ENCODE assay signal across 8 mouse cellular contexts in the genomic region with DNA sequence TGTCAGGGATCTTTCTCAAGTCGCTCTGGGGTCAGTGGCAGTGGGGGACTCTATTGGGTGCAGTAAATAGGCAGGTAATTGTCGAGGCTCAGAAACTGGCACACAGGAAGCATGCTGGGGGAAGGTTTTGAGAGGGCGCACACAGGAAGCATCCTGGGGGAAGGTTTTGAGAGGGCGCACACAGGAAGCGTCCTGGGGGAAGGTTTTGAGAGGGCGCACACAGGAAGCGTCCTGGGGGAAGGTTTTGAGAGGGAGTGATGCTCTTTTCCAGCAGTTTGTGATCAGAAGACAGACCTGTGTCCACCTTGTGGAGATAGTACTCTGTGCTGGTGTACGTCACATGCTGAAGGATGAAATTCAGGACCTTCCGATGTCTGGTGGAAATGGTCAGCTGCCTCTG. TPM values are rescaled to one million over a fixed set of nuclear protein-coding genes. Genes with fewer than 3 reads are reported as not detected.
DNase-seq lines count a peak whose midpoint lies in the region; ATAC-seq and TF ChIP-seq lines count a peak whose summit lies in the region.

No protein-coding gene starts in this region.

- H3K27ac ChIP-seq in liver, embryonic 11.5 days (ENCODE audit: low read depth, low read length), result no peak overlapping the region
- no peak overlapping the region for H3K27ac ChIP-seq in MEL (ENCODE audit: control insufficient read depth, low read depth, low read length)
- H3K27ac ChIP-seq in hindbrain, embryonic 10.5 days, result no peak overlapping the region

- no peak for TF ChIP-seq CTCF in MEL (IDR thresholded peaks at IDR 0.05 in 2 of 3, conservative IDR thresholded peaks at IDR 0.05 in 1 of 3; ENCODE audit: control insufficient read depth in 1 of 3, insufficient read depth in 1 of 3, low read depth in 2 of 3, low read length in 3 of 3, poor library complexity in 1 of 3, severe bottlenecking in 1 of 3)

- no peak for ATAC-seq in liver, embryonic 11.5 days (replicated peaks; ENCODE audit: low FRiP score)
- no peak for ATAC-seq in frontal cortex, adult (ENCODE audit: low TSS enrichment)

- WGBS in liver, embryonic 11.5 days, result 23% methylated on average over 9 of the region's 9 CpGs
- WGBS in hindbrain, embryonic 10.5 days, result 28% methylated on average over 9 of the region's 9 CpGs

- DNase-seq in liver, embryonic 11.5 days (ENCODE audit: low spot score), result no peak
- no peak for DNase-seq in liver
- DNase-seq in MEL (ENCODE audit: low read depth, low spot score), result peak; percentile 73
- no peak for DNase-seq in hindbrain, embryonic 10.5 days (ENCODE audit: low spot score)
- peak; percentile 10 to 33 for DNase-seq in natural killer cell, adult 2 months (ENCODE audit: low spot score in 2 of 2)
- DNase-seq in layer of hippocampus, adult 9-11 months, result no peak
- no peak for DNase-seq in left cerebral cortex, postnatal 4 days

- no peaks in the 10 kb centered on the region for H3K36me3 ChIP-seq in liver, embryonic 11.5 days (ENCODE audit: control insufficient read depth, insufficient read depth, low read length)
- no peaks in the 10 kb centered on the region for H3K36me3 ChIP-seq in MEL (ENCODE audit: control insufficient read depth in 1 of 2, insufficient read depth in 2 of 2, low read length in 2 of 2)
- no peaks in the 10 kb centered on the region for H3K36me3 ChIP-seq in hindbrain, embryonic 10.5 days

- H3K27me3 ChIP-seq in liver, embryonic 11.5 days (replicated peaks; ENCODE audit: control insufficient read depth, insufficient read depth, low read length), result no peaks in the 10 kb centered on the region; the same call in 1 of the 2 replicates
- peaks cover 1 to 2% of the 10 kb centered on the region in 2 experiments for H3K27me3 ChIP-seq in MEL (ENCODE audit: control insufficient read depth in 1 of 2, insufficient read depth in 2 of 2, low read length in 2 of 2)
- H3K27me3 ChIP-seq in hindbrain, embryonic 10.5 days (ENCODE audit: insufficient read depth, poor library complexity, severe bottlenecking), result peaks cover under 1% of the 10 kb centered on the region; the same call in 1 of the 2 replicates

- H3K4me1 ChIP-seq in liver, embryonic 11.5 days (replicated peaks; ENCODE audit: control insufficient read depth, insufficient read depth, low read length), result no peaks in the 10 kb centered on the region
- H3K4me1 ChIP-seq in MEL (ENCODE audit: control insufficient read depth in 1 of 2, insufficient read depth in 2 of 2, low read length in 2 of 2), result peaks cover 0 to 5% of the 10 kb centered on the region in 2 experiments; a peak in 1 of 4 replicates
- no peaks in the 10 kb centered on the region for H3K4me1 ChIP-seq in hindbrain, embryonic 10.5 days (replicated peaks)

- no peak; the same call in 1 of the 2 replicates for TF ChIP-seq RAD21 in MEL (IDR thresholded peaks at IDR 0.05; ENCODE audit: low read depth, low read length)

- no peaks in the 10 kb centered on the region for H3K79me2 ChIP-seq in MEL (ENCODE audit: control insufficient read depth, insufficient read depth, low read length, poor library complexity)

- peak; percentile 34 to 49; a peak in 1 of 4 replicates for TF ChIP-seq POLR2A in MEL (IDR thresholded peaks at IDR 0.05; ENCODE audit: control insufficient read depth in 1 of 2, insufficient read depth in 1 of 2, low read depth in 1 of 2, low read length in 2 of 2, poor library complexity in 1 of 2)

- H3K9me3 ChIP-seq in liver, embryonic 11.5 days (ENCODE audit: control insufficient read depth, low read length), result no peaks in the 10 kb centered on the region
- no peaks in the 10 kb centered on the region for H3K9me3 ChIP-seq in MEL (replicated peaks; ENCODE audit: insufficient read depth, low read length)
- H3K9me3 ChIP-seq in hindbrain, embryonic 10.5 days, result no peaks in the 10 kb centered on the region

- H3K9ac ChIP-seq in liver, embryonic 11.5 days (ENCODE audit: low read depth, low read length), result no peak overlapping the region
- no peak overlapping the region for H3K9ac ChIP-seq in MEL (ENCODE audit: control insufficient read depth, low read depth, low read length, poor library complexity, severe bottlenecking)

- 0 out of 4 replicates have a peak, but pooled peaks of 1 of the 2 experiments have one; percentile 19 for TF ChIP-seq EP300 in MEL (IDR thresholded peaks at IDR 0.05; ENCODE audit: low read depth in 1 of 2, low read length in 2 of 2)

- intact Hi-C loops in left cerebral cortex, postnatal 4 days (cut with DNase I), result loop anchor here (10.0 kb wide), 1 partner anchor 99 kb away; no protein-coding TSS in a partner anchor

- H3K4me3 ChIP-seq in liver, embryonic 11.5 days (ENCODE audit: low read depth, low read length), result no peak overlapping the region
- peak overlapping the region in 1 of 2 experiments; percentile 5; a peak in 1 of 4 replicates for H3K4me3 ChIP-seq in MEL (ENCODE audit: control insufficient read depth in 1 of 2, insufficient read depth in 1 of 2, low read depth in 2 of 2, low read length in 2 of 2)
- 0 out of 2 replicates have a peak overlapping the region, but pooled peaks have one; percentile 5 for H3K4me3 ChIP-seq in hindbrain, embryonic 10.5 days

- H3K4me2 ChIP-seq in liver, embryonic 11.5 days, result peak overlapping the region; percentile 39

TF ChIP-seq in MEL, 35 proteins besides CTCF, POLR2A, EP300 and RAD21:
- peak; percentile 61 for TF ChIP-seq ELF1 (IDR thresholded peaks at IDR 0.05; ENCODE audit: low read depth, low read length)
- no peak for TF ChIP-seq JUND (IDR thresholded peaks at IDR 0.05; ENCODE audit: low read depth, low read length)
- peak; percentile 28; the same call in 1 of the 2 replicates for TF ChIP-seq TBP (IDR thresholded peaks at IDR 0.05; ENCODE audit: low read depth, low read length)
- 0 out of 2 replicates have a peak, but pooled peaks have one; percentile 28 for TF ChIP-seq RCOR1 (IDR thresholded peaks at IDR 0.05; ENCODE audit: low read depth, low read length)
- TF ChIP-seq HCFC1 (IDR thresholded peaks at IDR 0.05; ENCODE audit: low read depth, low read length), result peak; percentile 86
- no peak for TF ChIP-seq MYB (IDR thresholded peaks at IDR 0.05; ENCODE audit: low read depth, low read length)
- no peak for TF ChIP-seq USF1 (IDR thresholded peaks at IDR 0.05; ENCODE audit: low read depth, low read length)

RNA-seq across cellular contexts. Expression of a gene that starts 33.5 kb away (rescaled TPM):
- polyA plus RNA-seq in liver, embryonic 11.5 days (2014; fragmentation: Nextera tagmentation; extraction: Ambion mirVana), result 6.4 and 7.9 TPM in 2 replicates
- 3.2 and 3.3 TPM in 2 replicates for total RNA-seq in MEL (2012; rRNA removed)
- polyA plus RNA-seq in MEL (2012; ENCODE audit: insufficient read depth in 1 of 2, insufficient read length in 2 of 2, low read depth in 1 of 2, low replicate concordance in 2 of 2, missing spikeins in 1 of 2), result 10 to 100 TPM in 1 of 2 experiments, not detected in 1; 15.4 TPM
- 3.5 and 4.4 TPM in 2 replicates for polyA plus RNA-seq in hindbrain, embryonic 10.5 days (2016; fragmentation: Nextera tagmentation; extraction: Ambion mirVana)
- total RNA-seq in left cerebral cortex, postnatal 4 days (2021), result 1 to 10 TPM; 1.5 to 1.9 TPM

RNA-seq across cellular contexts. Expression of a gene that starts 38.8 kb away (rescaled TPM):
- polyA plus RNA-seq in liver, embryonic 11.5 days (2014; fragmentation: Nextera tagmentation; extraction: Ambion mirVana), result 19.5 and 22.3 TPM in 2 replicates
- 23.5 and 24.0 TPM in 2 replicates for total RNA-seq in MEL (2012; rRNA removed)
- polyA plus RNA-seq in MEL (2012; ENCODE audit: insufficient read depth in 1 of 2, insufficient read length in 2 of 2, low read depth in 1 of 2, low replicate concordance in 2 of 2, missing spikeins in 1 of 2), result 10 to 100 TPM in 1 of 2 experiments, not detected in 1; 25.9 TPM
- polyA plus RNA-seq in hindbrain, embryonic 10.5 days (2016; fragmentation: Nextera tagmentation; extraction: Ambion mirVana), result 7.9 and 8.4 TPM in 2 replicates
- total RNA-seq in left cerebral cortex, postnatal 4 days (2021), result 1 to 10 TPM in 1 of 2 experiments, under 1 TPM in 1; 0.72 to 1.8 TPM

RNA-seq across cellular contexts. Expression of a gene that starts 38.9 kb away (rescaled TPM):
- 0.34 and 0.51 TPM in 2 replicates for polyA plus RNA-seq in liver, embryonic 11.5 days (2014; fragmentation: Nextera tagmentation; extraction: Ambion mirVana)
- total RNA-seq in MEL (2012; rRNA removed), result 0.15 and 0.16 TPM in 2 replicates
- 1 to 10 TPM in 1 of 2 experiments, not detected in 1; 4.5 TPM for polyA plus RNA-seq in MEL (2012; ENCODE audit: insufficient read depth in 1 of 2, insufficient read length in 2 of 2, low read depth in 1 of 2, low replicate concordance in 2 of 2, missing spikeins in 1 of 2)
- 0.14 and 0.39 TPM in 2 replicates for polyA plus RNA-seq in hindbrain, embryonic 10.5 days (2016; fragmentation: Nextera tagmentation; extraction: Ambion mirVana)
- not detected for total RNA-seq in left cerebral cortex, postnatal 4 days (2021)

RNA-seq across cellular contexts. Expression of a gene that starts 51.5 kb away (rescaled TPM):
- 0.48 and 0.74 TPM in 2 replicates for polyA plus RNA-seq in liver, embryonic 11.5 days (2014; fragmentation: Nextera tagmentation; extraction: Ambion mirVana)
- 15.4 and 17.7 TPM in 2 replicates for total RNA-seq in MEL (2012; rRNA removed)
- polyA plus RNA-seq in MEL (2012; ENCODE audit: insufficient read depth in 1 of 2, insufficient read length in 2 of 2, low read depth in 1 of 2, low replicate concordance in 2 of 2, missing spikeins in 1 of 2), result 10 to 100 TPM in 1 of 2 experiments, not detected in 1; 76.0 TPM
- polyA plus RNA-seq in hindbrain, embryonic 10.5 days (2016; fragmentation: Nextera tagmentation; extraction: Ambion mirVana), result 0.42 and 0.86 TPM in 2 replicates
- total RNA-seq in left cerebral cortex, postnatal 4 days (2021), result 1 to 10 TPM; 2.4 to 3.1 TPM

Comparison
In these comparisons a context has a peak if more than half of its experiments do, and no peak if none do; other contexts are left out.
1. DNase-seq: peak in MEL (single experiment) and natural killer cell, adult 2 months (2 of 2); none in liver, embryonic 11.5 days (single experiment), liver (single experiment), hindbrain, embryonic 10.5 days (single experiment), layer of hippocampus, adult 9-11 months (single experiment) and left cerebral cortex, postnatal 4 days (single experiment).